In genomic region chr16:52851129-52851528, GRCm38 (mm10) we compare ENCODE assay signal across 24 mouse cellular contexts.
A peak's percentile ranks its signal among the peaks of the same experiment; 100 is the strongest.
DNase-seq lines count a peak whose midpoint lies in the region; ATAC-seq and TF ChIP-seq lines count a peak whose summit lies in the region.
"Had no signal": no experiment of that assay in that cellular context is flagged by ENCODE, and none has a peak within 500 bp of the region (broad histone marks: within the 10 kb centered on the region; RNA-seq: fewer than 3 reads in every experiment).

No protein-coding gene starts in this region.

- ATAC-seq in CD4-positive, CD25-positive, alpha-beta regulatory T cell, adult 4 months: peak; percentile 93
- ATAC-seq in inflammation-experienced regulatory T-cells, adult 6 months: peak; percentile 80
- ATAC-seq in cerebellum, adult (ENCODE audit: insufficient number of reproducible peaks, low FRiP score, low TSS enrichment): no peak
- ATAC-seq in megakaryocyte progenitor cell, adult 5-6 weeks (replicated peaks; ENCODE audit: poor library complexity): no peak
- ATAC-seq: activated CD4-positive, CD25-positive, alpha-beta regulatory T cell, adult 4 months; Patski had no signal

- no peak overlapping the region for H3K9ac ChIP-seq in CH12.LX (ENCODE audit: insufficient read depth, low read depth)

- H3K27ac ChIP-seq in CH12.LX (ENCODE audit: insufficient read depth, low read depth): no peak overlapping the region

- no peaks in the 10 kb centered on the region for H3K27me3 ChIP-seq in CH12.LX (replicated peaks)

- TF ChIP-seq POLR2A in CH12.LX (IDR thresholded peaks at IDR 0.05; ENCODE audit: low read depth, low read length): no peak

- intact Hi-C loops in heart, postnatal 25 days (cut with DNase I): no loop called here

- peak; percentile 6 for DNase-seq in CD4-positive, CD25-positive, alpha-beta regulatory T cell, adult 2 months (ENCODE audit: low read depth, low spot score)
- DNase-seq in CH12.LX (ENCODE audit: extremely low read depth): peak; percentile 72
- DNase-seq in spleen, adult 12 weeks (ENCODE audit: low spot score): no peak
- DNase-seq in heart, postnatal 25 days (ENCODE audit: low spot score): no peak
- DNase-seq: adrenal gland, adult 2 months; adrenal gland, adult 8-10 months; adrenal gland, postnatal 10 days; adrenal gland, postnatal 14 days; adrenal gland, postnatal 25 days; adrenal gland, postnatal 36 days; B cell, adult 2 months; cerebellum, adult 11 months; cerebellum, adult 11-12 months; cerebellum, adult 18-20 months; cerebellum, adult 2 months; cerebellum, adult 8-10 months; cerebellum, adult 9-10 months had no signal

- TF ChIP-seq CTCF in CH12.LX (conservative IDR thresholded peaks at IDR 0.05 in 1 of 2, IDR thresholded peaks at IDR 0.05 in 1 of 2; ENCODE audit: low read depth in 2 of 2, low read length in 2 of 2): no peak

- in situ Hi-C loops in CH12.LX (cut with MboI; ENCODE audit: low pct_ligation_motif_present, low pct_unique_long_range_greater_than_20kb, low sequenced_read_pairs): no loop called here

- H3K9me3 ChIP-seq in CH12.LX (replicated peaks; ENCODE audit: low read length): no peaks in the 10 kb centered on the region

- H3K4me2 ChIP-seq in CH12.LX (ENCODE audit: insufficient read depth, low read depth, poor library complexity, severe bottlenecking): 0 out of 2 replicates have a peak overlapping the region, but pooled peaks have one; percentile 21

- TF ChIP-seq EP300 in CH12.LX (IDR thresholded peaks at IDR 0.05; ENCODE audit: low read length): no peak; the same call in 1 of the 2 replicates

- H3K4me1 ChIP-seq in CH12.LX (ENCODE audit: control insufficient read depth in 1 of 2, insufficient read depth in 2 of 2): peaks cover 0 to 14% of the 10 kb centered on the region in 2 experiments; a peak in 2 of 4 replicates

- no peak overlapping the region for H3K4me3 ChIP-seq in CH12.LX (replicated peaks in 1 of 3; ENCODE audit: low read depth in 2 of 3, low read length in 2 of 3, poor library complexity in 1 of 3)

- no peaks in the 10 kb centered on the region for H3K36me3 ChIP-seq in CH12.LX (replicated peaks in 1 of 2; ENCODE audit: control insufficient read depth in 1 of 2, insufficient read depth in 1 of 2, low read length in 1 of 2)
- H3K36me3 ChIP-seq: G1E had no signal

- no peak for TF ChIP-seq RAD21 in CH12.LX (IDR thresholded peaks at IDR 0.05; ENCODE audit: low read depth, low read length)

- no peaks in the 10 kb centered on the region for H3K79me2 ChIP-seq in CH12.LX (replicated peaks; ENCODE audit: control insufficient read depth, extremely low read depth, insufficient read depth, poor library complexity, severe bottlenecking)

- dilution Hi-C loops in CH12.LX (cut with MboI; ENCODE audit: extremely low pct_ligation_motif_present, extremely low pct_unique_long_range_greater_than_20kb, low sequenced_read_pairs): no loop called here

TF ChIP-seq in CH12.LX, 34 proteins besides CTCF, POLR2A, EP300 and RAD21:
- TF ChIP-seq JUN (IDR thresholded peaks at IDR 0.05; ENCODE audit: insufficient read depth, low read depth, low read length) (peak; percentile 59), HCFC1 (IDR thresholded peaks at IDR 0.05; ENCODE audit: low read depth, low read length) (no peak), MEF2A (IDR thresholded peaks at IDR 0.05; ENCODE audit: borderline replicate concordance, low read depth, low read length) (no peak), IRF4 (IDR thresholded peaks at IDR 0.05; ENCODE audit: low read depth, low read length) (peak; percentile 59), ELF1 (IDR thresholded peaks at IDR 0.05; ENCODE audit: low read depth, low read length) (no peak), JUND (conservative IDR thresholded peaks at IDR 0.05; ENCODE audit: low read depth, low read length) (peak; percentile 63; the same call in 1 of the 2 replicates), USF1 (IDR thresholded peaks at IDR 0.05; ENCODE audit: low read depth, low read length) (no peak)

Comparison
In these comparisons a context has a peak if more than half of its experiments do, and no peak if none do; other contexts are left out.
1. DNase-seq: peak in CD4-positive, CD25-positive, alpha-beta regulatory T cell, adult 2 months (single experiment) and CH12.LX (single experiment); none in spleen, adult 12 weeks (single experiment) and heart, postnatal 25 days (single experiment).
2. ATAC-seq: peak in CD4-positive, CD25-positive, alpha-beta regulatory T cell, adult 4 months (single experiment) and inflammation-experienced regulatory T-cells, adult 6 months (single experiment); none in cerebellum, adult (single experiment) and megakaryocyte progenitor cell, adult 5-6 weeks (single experiment).